Mouse (Mus musculus) adipose tissue, adult 10 weeks (tissue): Measurements from ENCODE around the gene Crebzf. TPM values are rescaled to one million over a fixed set of nuclear protein-coding genes. Genes with fewer than 3 reads are reported as not detected.

Experiments
- polyA plus RNA-seq: library from polyadenylated mRNA; stranded (reverse); fragments of 350-450 nt; fragmentation: Illumina TruSeq; extraction: RNeasy Lipid Tissue Mini Kit (QIAGEN cat#74804); gene quantifications from one replicate; pipeline ENCODE4 v1.2.3, GENCODE M21; 2014; ENCODE audit warnings: low read depth, low replicate concordance

The Crebzf gene
- polyA plus RNA-seq, result 59.1 TPM

GRCm38 (mm10) chr7:90442518-90443080 lies at the start of gene Crebzf:
Gene Crebzf, plus strand, starts transcription at chr7:90442729.

GRCm38 (mm10) chr7:90426020-90427001 lies 16.2 kb upstream of the Crebzf start, which contains the start of gene Ccdc89:
Gene Ccdc89, plus strand, starts transcription at chr7:90426577.

GRCm38 (mm10) chr7:90456845-90457468 lies 14.4 kb downstream of the Crebzf start, which contains the start of gene Tmem126a:
Gene Tmem126a, minus strand, starts transcription at chr7:90457229.

GRCm38 (mm10) chr7:90475793-90476312 lies 33.3 kb downstream of the Crebzf start, which contains the start of gene Tmem126b:
Gene Tmem126b, minus strand, starts transcription at chr7:90476001.

GRCm38 (mm10) chr7:90476313-90477245 lies 34.0 kb downstream of the Crebzf start, which contains the start of gene Dlg2:
Gene Dlg2, plus strand, starts transcription at chr7:90476672.

Other genes starting within 250 kb of the Crebzf start
- gene Ccdc83, start 177.0 kb upstream of the Crebzf start, polyA plus RNA-seq, result 2.9 TPM
- 7.8 TPM for gene Sytl2, start 140.5 kb upstream of the Crebzf start, polyA plus RNA-seq
- 4.1 TPM for gene Ccdc89, start 16.2 kb upstream of the Crebzf start, polyA plus RNA-seq
- gene Tmem126a, start 14.5 kb downstream of the Crebzf start, polyA plus RNA-seq, result 55.7 TPM
- 21.0 TPM for gene Tmem126b, start 33.3 kb downstream of the Crebzf start, polyA plus RNA-seq
- 4.0 TPM for gene Dlg2, start 33.9 kb downstream of the Crebzf start, polyA plus RNA-seq